Mouse (Mus musculus): ENCODE measurements around the gene Kcna1.

The Kcna1 gene

GRCm38 (mm10) chr6:126646381-126646780 is at the start of gene Kcna1:
Kcna1 (minus strand) TSS chr6:126646384.
- DNase-seq (ENCODE audit: low spot score) = no peak

GRCm38 (mm10) chr6:126687120-126687519 is 40.9 kb upstream of the Kcna1 start:
- DNase-seq (ENCODE audit: low spot score) = no peak

- DNase-seq (ENCODE audit: low spot score) = no peak
Observed at GRCm38 (mm10) chr6:126685135-126685534, 39.0 kb upstream of the Kcna1 start.

- DNase-seq (ENCODE audit: low spot score) = no peak
Observed at GRCm38 (mm10) chr6:126678961-126679360, 32.8 kb upstream of the Kcna1 start.

- DNase-seq (ENCODE audit: low spot score) = no peak
Observed at GRCm38 (mm10) chr6:126667001-126667400, 20.8 kb upstream of the Kcna1 start.

- no peak for DNase-seq (ENCODE audit: low spot score)
Observed at GRCm38 (mm10) chr6:126666091-126666490, 19.9 kb upstream of the Kcna1 start.

GRCm38 (mm10) chr6:126664569-126664968 is 18.4 kb upstream of the Kcna1 start:
- no peak for DNase-seq (ENCODE audit: low spot score)

GRCm38 (mm10) chr6:126657646-126658394 is 11.6 kb upstream of the Kcna1 start:
- DNase-seq (ENCODE audit: low spot score) = no peak

- no peak for DNase-seq (ENCODE audit: low spot score)
Observed at GRCm38 (mm10) chr6:126653561-126653960, 7.4 kb upstream of the Kcna1 start.

- peak; percentile 22 for DNase-seq (ENCODE audit: low spot score)
Observed at GRCm38 (mm10) chr6:126645644-126646358, 383 bp downstream of the Kcna1 start.

- DNase-seq (ENCODE audit: low spot score) = no peak
Observed at GRCm38 (mm10) chr6:126645044-126645541, 1.1 kb downstream of the Kcna1 start.

- DNase-seq (ENCODE audit: low spot score) = peak; percentile 12
Observed at GRCm38 (mm10) chr6:126644181-126645043, 1.8 kb downstream of the Kcna1 start.

- no peak for DNase-seq (ENCODE audit: low spot score)
Observed at GRCm38 (mm10) chr6:126643341-126644055, 2.7 kb downstream of the Kcna1 start.

GRCm38 (mm10) chr6:126642856-126643321 is 3.3 kb downstream of the Kcna1 start:
- no peak for DNase-seq (ENCODE audit: low spot score)

- DNase-seq (ENCODE audit: low spot score) = no peak
Observed at GRCm38 (mm10) chr6:126628451-126628850, 17.7 kb downstream of the Kcna1 start.

GRCm38 (mm10) chr6:126618455-126618854 is 27.7 kb downstream of the Kcna1 start:
- no peak for DNase-seq (ENCODE audit: low spot score)

GRCm38 (mm10) chr6:126610746-126611145 is 35.4 kb downstream of the Kcna1 start:
- no peak for DNase-seq (ENCODE audit: low spot score)

GRCm38 (mm10) chr6:126609193-126609947 is 36.8 kb downstream of the Kcna1 start:
- DNase-seq (ENCODE audit: low spot score) = no peak

- DNase-seq (ENCODE audit: low spot score) = no peak
Observed at GRCm38 (mm10) chr6:126601843-126602326, 44.3 kb downstream of the Kcna1 start.

GRCm38 (mm10) chr6:126599201-126599995 is 46.8 kb downstream of the Kcna1 start:
- no peak for DNase-seq (ENCODE audit: low spot score)
